Mouse (Mus musculus) midbrain, embryonic 16.5 days (tissue): Measurements from ENCODE around the gene Palb2. TPM values are rescaled to one million over a fixed set of nuclear protein-coding genes. Genes with fewer than 3 reads are reported as not detected.

ENCODE experiments used
- ATAC-seq: fragments of 200-750 bp; cut with Nextera tagmentation; 2 replicates; pipeline ENCODE4 v1.8.0; 2017; ENCODE audit warnings: moderate TSS enrichment
- H3K27ac ChIP-seq: fragments of 300-500 bp; sonication (generic); 2 replicates; pipeline ENCODE4 v1.5.1; 2014; ENCODE audit warnings: mild to moderate bottlenecking, low read length, mixed read lengths
- H3K27me3 ChIP-seq: fragments of 300-500 bp; sonication (generic); 2 replicates; pipeline ENCODE4 v1.6.1; 2014; ENCODE audit warnings: low read depth, low read length, mixed read lengths; ENCODE audit not compliant: control insufficient read depth, insufficient read depth
- H3K36me3 ChIP-seq: fragments of 300-500 bp; sonication (generic); 2 replicates; pipeline ENCODE4 v1.6.1; 2014; ENCODE audit warnings: mild to moderate bottlenecking, low read length, moderate library complexity, mixed read lengths; ENCODE audit not compliant: control insufficient read depth, insufficient read depth
- H3K4me1 ChIP-seq: fragments of 300-500 bp; sonication (generic); 2 replicates; pipeline ENCODE4 v1.6.1; 2014; ENCODE audit warnings: mild to moderate bottlenecking, low read length, mixed read lengths; ENCODE audit not compliant: control insufficient read depth, insufficient read depth
- H3K4me2 ChIP-seq: fragments of 300-500 bp; sonication (generic); 2 replicates; pipeline ENCODE4 v1.6.1; 2014; ENCODE audit warnings: mild to moderate bottlenecking, low read length, mixed read lengths
- H3K4me3 ChIP-seq: fragments of 300-500 bp; sonication (generic); 2 replicates; pipeline ENCODE4 v1.5.1; 2014; ENCODE audit warnings: low read depth, mild to moderate bottlenecking, low read length, moderate library complexity, mixed read lengths
- H3K9ac ChIP-seq: fragments of 300-500 bp; sonication (generic); 2 replicates; pipeline ENCODE4 v1.6.1; 2014; ENCODE audit warnings: low read depth, low read length, mixed read lengths
- H3K9me3 ChIP-seq: fragments of 300-500 bp; sonication (generic); replicated peaks from 2 replicates; pipeline ENCODE4 v1.6.1; 2014; ENCODE audit warnings: mild to moderate bottlenecking, low read length, mixed read lengths; ENCODE audit not compliant: control insufficient read depth, poor library complexity, severe bottlenecking
- WGBS: fragments of 180-500 bp; shearing (Covaris S2); extraction: QIAGEN DNeasy Blood & Tissue Kit; methylation state at CpG from one replicate; pipeline ENCODE4 v1.1.7; 2014; 5-methylcytosine and 5-hydroxymethylcytosine counted together
- polyA plus RNA-seq: library from polyadenylated mRNA; unstranded; fragments of >200 nt; fragmentation: Nextera tagmentation; extraction: Ambion mirVana; gene quantifications from 2 replicates; pipeline ENCODE4 v1.2.1, GENCODE M21; 2015

Palb2 gene
- polyA plus RNA-seq = 4.0 and 5.5 TPM in 2 replicates

DNA sequence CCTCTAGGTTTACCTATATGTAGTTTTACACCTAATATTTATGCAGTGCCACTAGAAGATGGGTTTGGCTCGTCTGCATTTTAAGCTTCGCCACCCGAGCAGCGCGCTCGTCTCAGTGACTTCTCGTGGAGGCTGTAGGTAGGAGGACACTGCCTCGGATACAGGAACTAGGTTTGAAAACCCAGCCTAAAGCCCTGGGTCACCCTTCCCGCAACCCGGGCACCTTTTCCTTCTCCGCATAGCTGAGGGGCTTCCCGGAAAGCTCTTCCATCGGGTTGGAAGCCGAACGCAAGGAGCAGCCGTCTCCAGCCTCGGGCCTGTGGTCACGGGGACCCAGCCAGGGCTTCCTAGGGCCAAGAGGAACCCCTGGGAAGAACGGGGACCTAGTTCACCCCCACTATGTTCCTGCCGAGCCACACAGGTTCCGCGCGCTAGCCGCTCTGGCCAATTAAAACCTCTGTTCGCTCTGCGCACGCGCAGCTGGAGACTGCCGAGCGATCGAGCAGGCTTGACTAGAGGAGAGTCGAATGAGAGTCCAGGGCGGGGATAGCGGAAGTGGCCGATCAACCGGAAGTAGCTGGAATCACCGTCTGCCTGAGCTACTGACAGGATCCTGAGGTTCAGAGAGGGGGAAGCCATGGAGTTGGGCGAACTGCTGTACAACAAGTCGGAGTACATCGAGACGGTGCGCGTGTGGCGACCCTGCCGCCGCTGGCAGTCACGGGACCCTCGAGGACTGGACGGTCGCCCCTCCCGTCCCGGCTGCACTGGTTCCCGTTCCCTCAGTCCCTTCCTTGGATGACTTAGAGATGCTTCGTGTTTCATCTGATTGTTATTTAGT is at the start of gene Palb2, which contains the start of gene Dctn5:
Gene Palb2 (minus strand): TSS at position 489 of the 841 bp plus-strand sequence.
Gene Dctn5 (plus strand): TSS at position 545 of the 841 bp plus-strand sequence.
- peak within 1 kb of the TSS; percentile 93 for H3K4me3 ChIP-seq
- ATAC-seq = peak; percentile 97
- peak within 1 kb of the TSS; percentile 86 for H3K9ac ChIP-seq
- H3K36me3 ChIP-seq = peaks cover 4% of the 10 kb centered on the region; the same call in 1 of the 2 replicates
- H3K27ac ChIP-seq = peak within 1 kb of the TSS; percentile 82
- H3K4me2 ChIP-seq = peak within 1 kb of the TSS; percentile 88
- WGBS = under 1% methylated on average over 54 of the region's 54 CpGs
- H3K4me1 ChIP-seq = peaks cover 11% of the 10 kb centered on the region
- H3K27me3 ChIP-seq = no peaks in the 10 kb centered on the region
- no peaks in the 10 kb centered on the region for H3K9me3 ChIP-seq

DNA sequence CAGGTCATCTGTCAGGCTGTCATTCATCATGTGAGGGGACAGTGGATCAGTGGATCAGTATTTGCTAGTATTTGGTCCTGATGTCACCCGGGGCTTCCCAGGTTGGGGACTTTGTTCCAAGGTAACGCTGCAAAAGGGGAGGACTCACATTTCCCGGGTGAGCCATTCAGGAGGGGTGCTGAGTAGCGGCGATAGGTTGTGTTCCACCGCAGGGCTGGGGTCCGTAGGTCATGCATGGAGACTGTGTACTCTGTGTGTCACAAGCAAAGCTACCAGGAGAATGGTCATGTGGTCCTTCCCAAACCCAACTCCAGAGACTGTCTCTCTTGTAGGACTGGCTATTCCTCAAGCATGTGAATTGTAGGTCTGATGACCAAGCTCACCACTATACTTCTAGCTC is 47.9 kb upstream of the Palb2 start:
- WGBS = 90% methylated on average over 7 of the region's 7 CpGs

DNA sequence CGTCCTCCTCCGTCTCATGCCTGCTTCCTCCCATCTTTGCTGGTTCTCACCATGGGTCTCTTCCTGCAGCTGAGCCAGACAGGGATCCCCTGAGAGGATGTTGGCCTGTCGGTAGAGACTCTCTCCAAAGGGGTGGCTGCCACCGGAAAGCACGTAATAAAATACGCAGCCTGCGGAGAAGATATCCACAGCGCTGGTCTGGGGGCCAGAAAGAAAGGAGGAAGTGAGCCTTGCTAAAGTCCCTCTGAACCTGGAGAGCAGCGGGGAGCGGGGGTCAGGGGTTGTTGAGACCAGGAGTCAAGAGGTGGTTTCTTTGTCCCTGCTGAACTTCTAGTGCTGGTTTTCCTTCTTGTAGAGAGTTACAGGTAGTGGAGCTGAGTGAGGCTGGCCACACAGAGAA is 38.8 kb upstream of the Palb2 start:
- WGBS = 86% methylated on average over 10 of the region's 10 CpGs
- H3K4me2 ChIP-seq = no peak overlapping the region
- no peak overlapping the region for H3K27ac ChIP-seq
- H3K27me3 ChIP-seq = no peaks in the 10 kb centered on the region
- no peaks in the 10 kb centered on the region for H3K9me3 ChIP-seq
- no peak overlapping the region for H3K9ac ChIP-seq
- H3K4me1 ChIP-seq = no peaks in the 10 kb centered on the region
- no peak overlapping the region for H3K4me3 ChIP-seq
- ATAC-seq = no peak
- no peaks in the 10 kb centered on the region; the same call in 1 of the 2 replicates for H3K36me3 ChIP-seq

More for the DNA sequence above, 47.9 kb upstream of the Palb2 start:
- Histone ChIP-seq H3K9me3 (no peaks in the 10 kb centered on the region), H3K27ac (no peak overlapping the region), H3K9ac (no peak overlapping the region), H3K4me3 (no peak overlapping the region), H3K27me3 (no peaks in the 10 kb centered on the region), H3K36me3 (no peaks in the 10 kb centered on the region), H3K4me1 (no peaks in the 10 kb centered on the region; the same call in 1 of the 2 replicates), H3K4me2 (no peak overlapping the region)
- ATAC-seq = no peak

DNA sequence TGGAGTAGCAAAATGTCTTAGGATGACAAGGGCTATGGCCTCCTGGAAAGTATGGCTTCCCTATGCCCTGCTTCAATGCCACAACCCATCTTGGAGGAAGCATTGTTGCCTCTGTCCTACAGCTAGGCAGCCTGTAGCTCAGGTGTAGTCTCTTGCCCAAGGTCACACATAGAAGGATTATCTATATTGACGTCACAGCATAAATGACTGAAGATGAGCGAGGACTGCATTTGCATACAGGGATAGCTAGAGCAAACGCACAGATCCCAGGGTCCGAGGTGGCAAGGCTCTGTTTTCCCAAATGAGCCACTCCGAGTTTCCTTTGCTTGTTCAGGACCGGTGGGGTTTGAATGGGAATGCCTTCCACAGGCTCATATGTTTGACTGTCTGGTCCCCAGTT is 37.9 kb upstream of the Palb2 start:
- Histone ChIP-seq H3K9ac (no peak overlapping the region), H3K27me3 (no peaks in the 10 kb centered on the region), H3K4me3 (no peak overlapping the region), H3K36me3 (no peaks in the 10 kb centered on the region; the same call in 1 of the 2 replicates), H3K27ac (no peak overlapping the region), H3K4me1 (no peaks in the 10 kb centered on the region), H3K4me2 (no peak overlapping the region), H3K9me3 (no peaks in the 10 kb centered on the region)
- ATAC-seq = no peak
- WGBS = 81% methylated on average over 6 of the region's 6 CpGs

DNA sequence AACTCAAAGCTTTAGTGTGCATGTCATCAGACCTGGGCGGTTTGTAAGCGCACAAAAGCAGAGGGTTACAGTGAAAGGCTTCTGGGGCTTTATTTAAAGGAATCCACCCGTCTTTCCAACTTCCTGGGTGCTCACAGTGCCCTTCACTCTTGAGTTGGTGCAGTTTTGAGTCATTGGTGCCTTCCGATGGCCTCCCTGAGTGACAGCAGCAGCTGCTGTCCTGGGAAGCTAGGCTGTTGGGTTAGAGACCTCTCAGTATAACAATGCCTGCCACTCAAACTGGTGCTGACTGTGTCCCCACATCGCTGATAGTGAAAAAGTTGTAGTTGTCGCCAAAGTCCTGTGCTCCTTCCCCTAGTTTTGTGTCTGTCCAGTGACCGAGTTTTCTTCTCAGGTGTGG is 34.4 kb upstream of the Palb2 start:
- Histone ChIP-seq H3K4me1 (no peaks in the 10 kb centered on the region), H3K36me3 (no peaks in the 10 kb centered on the region; the same call in 1 of the 2 replicates), H3K9ac (no peak overlapping the region), H3K27ac (no peak overlapping the region), H3K27me3 (no peaks in the 10 kb centered on the region), H3K9me3 (no peaks in the 10 kb centered on the region), H3K4me3 (no peak overlapping the region), H3K4me2 (no peak overlapping the region)
- ATAC-seq = no peak
- 88% methylated on average over 7 of the region's 7 CpGs for WGBS

DNA sequence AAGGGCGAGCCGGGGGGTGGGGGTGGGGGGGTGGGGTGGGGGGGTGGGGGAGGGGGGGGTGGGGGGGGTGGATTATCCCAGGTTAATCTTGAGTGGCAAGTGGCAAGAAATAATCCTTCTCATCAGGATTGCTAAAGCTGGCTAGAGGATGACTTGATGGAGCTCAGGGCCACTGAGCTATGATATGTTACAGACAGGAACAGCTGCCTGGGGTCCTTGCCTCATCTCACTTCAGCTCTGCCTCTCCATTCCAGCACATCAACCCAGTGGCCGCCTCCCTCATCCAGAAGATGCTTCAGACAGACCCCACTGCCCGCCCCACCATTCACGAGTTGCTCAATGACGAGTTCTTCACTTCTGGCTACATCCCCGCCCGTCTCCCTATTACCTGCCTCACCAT is 31.0 kb upstream of the Palb2 start:
- no peak for ATAC-seq
- H3K9me3 ChIP-seq = no peaks in the 10 kb centered on the region
- no peak overlapping the region for H3K4me2 ChIP-seq
- no peak overlapping the region for H3K9ac ChIP-seq
- no peaks in the 10 kb centered on the region for H3K27me3 ChIP-seq
- H3K36me3 ChIP-seq = no peaks in the 10 kb centered on the region
- H3K4me3 ChIP-seq = no peak overlapping the region
- no peak overlapping the region for H3K27ac ChIP-seq
- peaks cover 5% of the 10 kb centered on the region for H3K4me1 ChIP-seq
- WGBS = 87% methylated on average over 8 of the region's 8 CpGs

DNA sequence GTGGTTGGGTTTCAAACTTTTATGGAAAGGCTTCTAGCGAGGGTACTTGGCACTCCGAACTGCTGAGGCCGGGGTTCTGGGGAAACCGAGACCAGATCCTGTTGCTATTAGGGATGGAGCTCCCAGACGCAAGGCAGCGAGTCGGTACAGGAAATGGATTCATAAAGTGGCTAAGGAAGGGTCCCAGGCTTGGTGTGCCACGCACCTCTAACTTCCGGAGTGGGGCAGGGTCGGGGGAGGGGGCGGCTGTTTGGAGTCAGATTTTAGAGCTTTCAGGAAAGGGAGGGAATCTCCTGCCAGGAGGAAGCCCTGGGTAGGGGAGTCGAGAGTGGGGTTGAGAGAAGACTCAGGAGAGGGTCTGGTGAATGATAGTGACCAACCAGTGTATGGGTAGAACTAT is 27.3 kb upstream of the Palb2 start:
- Histone ChIP-seq H3K4me3 (peak overlapping the region; percentile 58), H3K9ac (no peak overlapping the region), H3K27me3 (no peaks in the 10 kb centered on the region), H3K9me3 (no peaks in the 10 kb centered on the region), H3K27ac (no peak overlapping the region), H3K4me2 (peak overlapping the region; percentile 93), H3K36me3 (no peaks in the 10 kb centered on the region), H3K4me1 (peaks cover 12% of the 10 kb centered on the region)
- ATAC-seq = no peak
- under 1% methylated on average over 12 of the region's 12 CpGs for WGBS

DNA sequence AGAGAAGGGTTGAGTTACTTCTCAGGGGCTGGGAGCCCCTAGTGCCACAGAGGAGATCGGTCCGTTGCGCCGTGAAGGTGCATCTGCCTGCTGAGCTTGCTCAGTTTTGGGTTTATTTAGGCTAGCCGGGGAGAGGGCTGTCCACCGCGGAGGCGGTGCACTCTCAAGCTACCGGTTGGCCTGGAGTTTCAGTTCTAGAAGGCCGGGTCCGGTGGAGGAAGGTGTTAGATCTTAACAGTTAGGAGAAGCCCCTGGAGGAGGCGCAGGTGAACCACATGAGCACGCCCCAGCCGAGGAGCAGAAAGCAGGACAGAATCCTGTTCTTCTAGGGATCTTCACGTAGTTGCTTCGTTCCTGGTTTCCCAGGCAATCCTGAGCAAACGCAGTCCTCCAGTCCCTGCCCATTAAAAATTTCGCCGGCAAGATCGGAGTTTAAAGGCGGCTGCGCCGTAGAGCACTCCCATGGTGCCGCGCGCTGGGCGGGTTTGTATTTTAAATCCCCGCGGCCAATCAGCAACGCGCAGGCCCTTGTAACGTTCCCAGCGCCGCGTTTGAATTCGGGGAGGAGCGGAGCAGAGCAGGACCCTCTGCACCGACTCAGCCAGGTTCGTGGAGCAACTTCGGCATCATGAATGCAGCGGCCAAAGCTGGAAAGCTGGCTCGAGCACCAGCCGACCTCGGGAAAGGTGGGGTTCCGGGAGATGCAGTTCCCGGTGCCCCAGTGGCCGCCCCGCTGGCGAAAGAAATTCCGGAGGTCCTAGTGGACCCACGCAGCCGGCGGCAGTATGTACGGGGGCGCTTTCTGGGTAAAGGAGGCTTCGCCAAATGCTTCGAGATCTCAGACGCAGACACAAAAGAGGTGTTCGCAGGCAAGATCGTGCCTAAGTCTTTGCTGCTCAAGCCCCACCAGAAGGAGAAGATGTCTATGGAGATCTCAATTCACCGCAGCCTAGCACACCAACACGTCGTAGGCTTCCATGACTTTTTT is 26.4 kb upstream of the Palb2 start, which contains the start of gene Plk1:
Gene Plk1 (plus strand): TSS at position 525 of the 988 bp plus-strand sequence.
- Histone ChIP-seq H3K4me3 (peak within 1 kb of the TSS; percentile 58), H3K9ac (peak within 1 kb of the TSS; percentile 70), H3K4me2 (peak within 1 kb of the TSS; percentile 93), H3K27me3 (no peaks in the 10 kb centered on the region), H3K4me1 (peaks cover 12% of the 10 kb centered on the region), H3K36me3 (no peaks in the 10 kb centered on the region), H3K9me3 (no peaks in the 10 kb centered on the region), H3K27ac (peak within 1 kb of the TSS; percentile 47)
- ATAC-seq = peak; percentile 97
- under 1% methylated on average over 63 of the region's 63 CpGs for WGBS
